Comparison of ENCODE assay signal across 25 mouse cellular contexts in genomic region chr1:176667552-176668306, GRCm38 (mm10).
"Had no signal": no experiment of that assay in that cellular context is flagged by ENCODE, and none has a peak within 500 bp of the region (broad histone marks: within the 10 kb centered on the region; RNA-seq: fewer than 3 reads in every experiment).

No protein-coding gene starts in this region.

- DNase-seq: kidney, adult 11 months; kidney, adult 8-10 months; kidney, postnatal 10 days; kidney, postnatal 36 days; left cerebral cortex, postnatal 4 days; liver; lung, adult 18-20 months; lung, postnatal 10 days; lung, postnatal 36 days; retina, postnatal 1 day; right cerebral cortex, postnatal 4 days; thymus, adult 2 months; thymus, postnatal 14 days; thymus, postnatal 4 days had no signal

- H3K36me3 ChIP-seq: kidney, embryonic 15.5 days; limb, embryonic 13.5 days; liver, embryonic 12.5 days; liver, embryonic 15.5 days; lung, embryonic 15.5 days; midbrain, embryonic 10.5 days; midbrain, embryonic 13.5 days; neural tube, embryonic 13.5 days had no signal

- H3K27me3 ChIP-seq: kidney, embryonic 15.5 days; limb, embryonic 13.5 days; liver, embryonic 12.5 days; liver, embryonic 15.5 days; lung, embryonic 15.5 days; megakaryocyte, embryonic 14.5 days; midbrain, embryonic 13.5 days; neural tube, embryonic 13.5 days had no signal

- H3K4me1 ChIP-seq: kidney, embryonic 15.5 days; limb, embryonic 13.5 days; liver, embryonic 12.5 days; liver, embryonic 15.5 days; lung, embryonic 15.5 days; megakaryocyte, embryonic 14.5 days; midbrain, embryonic 10.5 days; midbrain, embryonic 13.5 days; neural tube, embryonic 13.5 days had no signal

- H3K4me3 ChIP-seq: kidney, embryonic 15.5 days; limb, embryonic 13.5 days; liver, embryonic 12.5 days; liver, embryonic 15.5 days; lung, embryonic 15.5 days; megakaryocyte, embryonic 14.5 days; midbrain, embryonic 10.5 days; midbrain, embryonic 13.5 days; myocyte; neural tube, embryonic 13.5 days had no signal

- H3K9me3 ChIP-seq: kidney, embryonic 15.5 days; limb, embryonic 13.5 days; liver, embryonic 12.5 days; liver, embryonic 15.5 days; lung, embryonic 15.5 days; midbrain, embryonic 13.5 days; neural tube, embryonic 13.5 days had no signal

- H3K27ac ChIP-seq: kidney, embryonic 15.5 days; limb, embryonic 13.5 days; liver, embryonic 12.5 days; liver, embryonic 15.5 days; lung, embryonic 15.5 days; midbrain, embryonic 10.5 days; midbrain, embryonic 13.5 days; neural tube, embryonic 13.5 days; stomach, postnatal 0 days had no signal
